Mouse (Mus musculus) bone marrow macrophage, adult 2 months (primary cell): ENCODE results near the gene Gm49318.

Experiments
- CTCF ChIP-seq: IDR thresholded peaks from 2 replicates; pipeline ENCODE4 v1.5.1; 2012; ENCODE audit warnings: low read depth, mild to moderate bottlenecking, low read length, moderate library complexity
- POLR2A ChIP-seq: IDR thresholded peaks from 2 replicates; pipeline ENCODE4 v1.6.1; 2012; ENCODE audit warnings: mild to moderate bottlenecking, low read depth, low read length, borderline replicate concordance

DNA sequence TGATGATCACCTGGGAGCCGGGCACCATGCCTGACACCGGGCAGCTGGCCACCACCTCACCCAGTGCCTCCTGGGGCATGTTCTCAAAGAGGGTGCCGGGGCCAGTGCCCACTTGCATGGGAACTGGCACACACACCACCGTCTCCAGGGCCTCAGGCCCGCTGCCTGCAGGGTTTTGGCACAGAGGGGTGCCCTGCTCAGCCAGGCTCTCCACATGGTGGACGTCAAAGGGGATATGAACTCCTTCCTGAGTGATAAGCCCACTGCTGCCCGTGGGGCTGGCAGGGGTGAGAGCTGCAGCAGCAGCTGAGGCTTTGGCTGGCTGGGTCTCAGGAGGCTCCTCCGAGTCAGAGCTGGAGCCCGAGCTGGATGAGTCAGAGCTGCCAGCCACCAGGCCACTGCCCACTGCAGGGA lies 13.0 kb downstream of the Gm49318 start:
- TF ChIP-seq POLR2A (no peak), CTCF (no peak)
